Mouse (Mus musculus): Measurements from ENCODE around the gene Tmem207.

- TF ChIP-seq FOSL1 (IDR thresholded peaks at IDR 0.05; ENCODE audit: insufficient read depth, low read length, poor library complexity, severe bottlenecking) (no peak), CTCF (IDR thresholded peaks at IDR 0.05; ENCODE audit: control insufficient read depth, insufficient read depth, insufficient read length) (no peak), CEBPB (IDR thresholded peaks at IDR 0.05; ENCODE audit: low read depth) (no peak), USF1 (IDR thresholded peaks at IDR 0.05; ENCODE audit: low read depth) (no peak)
These were observed 55.3 kb downstream of the Tmem207 start for GRCm38 (mm10) chr16:26471254-26471653.

All from C2C12 (cell line).